Mouse (Mus musculus): ENCODE results near the gene Tmem199. TPM values are rescaled to one million over a fixed set of nuclear protein-coding genes. Genes with fewer than 3 reads are reported as not detected.
A peak's percentile ranks its signal among the peaks of the same experiment; 100 is the strongest.
"Not testable (repeated sequence)": the region's sequence is repeated elsewhere in the genome, so short reads cannot be mapped to it uniquely, and the experiment has no call there.

Tmem199 gene
- polyA plus RNA-seq, 1 experiment from 2014 or later = 41.5 TPM

GRCm38 (mm10) chr11:78544449-78545111, 32.6 kb upstream of the Tmem199 start:
- no peak overlapping the region for H3K27ac ChIP-seq (replicated peaks)
- no peak for ATAC-seq (ENCODE audit: insufficient number of reproducible peaks, low FRiP score, low TSS enrichment, low read depth)
- no peaks in the 10 kb centered on the region for H3K27me3 ChIP-seq
- no peak overlapping the region for H3K4me3 ChIP-seq (replicated peaks)
- no peaks in the 10 kb centered on the region for H3K9me3 ChIP-seq (replicated peaks)
- no peak overlapping the region for H3K4me2 ChIP-seq (replicated peaks)
- peaks cover 14% of the 10 kb centered on the region for H3K4me1 ChIP-seq
- peaks cover 45% of the 10 kb centered on the region for H3K36me3 ChIP-seq
- whole genome bisulfite sequencing = 91% methylated on average over 7 of the region's 7 CpGs
- no peak overlapping the region for H3K9ac ChIP-seq

DNA sequence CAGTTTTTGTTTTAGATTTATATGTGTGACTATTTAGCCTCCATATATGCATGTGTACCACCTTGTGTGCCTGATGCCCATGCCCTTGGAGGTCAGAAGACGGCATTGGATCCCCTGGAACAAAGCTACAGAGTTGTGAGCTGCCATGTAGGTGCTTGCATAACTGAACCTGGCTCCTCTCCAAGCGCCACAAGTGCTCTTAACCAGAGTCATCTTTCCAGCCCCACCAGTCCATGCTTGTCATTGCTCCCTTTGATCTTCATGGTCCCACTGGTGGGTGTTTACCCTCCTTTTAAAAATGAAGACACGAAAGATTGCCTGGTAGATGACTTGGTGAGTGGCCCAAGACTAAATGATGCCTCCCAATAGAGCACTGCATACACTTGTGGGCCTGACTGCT, 28.4 kb upstream of the Tmem199 start:
- no peaks in the 10 kb centered on the region for H3K9me3 ChIP-seq (replicated peaks)
- no peak overlapping the region for H3K9ac ChIP-seq
- H3K36me3 ChIP-seq = peaks cover 52% of the 10 kb centered on the region
- 64% methylated on average over 3 of the region's 3 CpGs for WGBS
- peak overlapping the region; percentile 67; the same call in 1 of the 2 replicates for H3K27ac ChIP-seq (replicated peaks)
- H3K4me1 ChIP-seq = peaks cover 19% of the 10 kb centered on the region
- H3K27me3 ChIP-seq = no peaks in the 10 kb centered on the region
- ATAC-seq (ENCODE audit: insufficient number of reproducible peaks, low FRiP score, low TSS enrichment, low read depth) = no peak
- H3K4me2 ChIP-seq (replicated peaks) = no peak overlapping the region
- H3K4me3 ChIP-seq (replicated peaks) = no peak overlapping the region

DNA sequence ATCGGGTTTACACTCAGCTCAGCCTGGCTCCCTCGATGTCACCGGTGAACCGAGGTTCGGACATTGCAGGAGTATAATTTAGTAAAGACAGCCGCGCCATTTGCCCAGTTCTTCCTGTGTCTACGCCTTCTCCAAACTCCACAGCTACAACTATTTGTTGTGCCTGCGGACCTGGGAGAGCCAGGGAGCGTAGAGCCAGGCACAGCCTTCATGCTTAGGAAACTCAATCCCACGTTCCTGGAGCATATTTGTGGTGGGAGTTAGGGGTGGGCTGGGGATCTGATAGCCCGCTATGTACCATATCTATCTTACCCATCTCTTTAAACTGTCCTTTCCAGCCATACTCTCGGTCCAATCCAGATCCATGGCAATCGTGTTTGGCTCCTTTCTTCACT, 24.7 kb upstream of the Tmem199 start:
- Histone ChIP-seq H3K9ac (peak overlapping the region; percentile 81), H3K4me3 (replicated peaks) (peak overlapping the region; percentile 94), H3K9me3 (replicated peaks) (no peaks in the 10 kb centered on the region), H3K4me2 (replicated peaks) (peak overlapping the region; percentile 82), H3K4me1 (peaks cover 31% of the 10 kb centered on the region), H3K27me3 (no peaks in the 10 kb centered on the region), H3K36me3 (peaks cover 30% of the 10 kb centered on the region), H3K27ac (replicated peaks) (peak overlapping the region; percentile 96)
- no peak for ATAC-seq (ENCODE audit: insufficient number of reproducible peaks, low FRiP score, low TSS enrichment, low read depth)
- WGBS = 1% methylated on average over 14 of the region's 14 CpGs

DNA sequence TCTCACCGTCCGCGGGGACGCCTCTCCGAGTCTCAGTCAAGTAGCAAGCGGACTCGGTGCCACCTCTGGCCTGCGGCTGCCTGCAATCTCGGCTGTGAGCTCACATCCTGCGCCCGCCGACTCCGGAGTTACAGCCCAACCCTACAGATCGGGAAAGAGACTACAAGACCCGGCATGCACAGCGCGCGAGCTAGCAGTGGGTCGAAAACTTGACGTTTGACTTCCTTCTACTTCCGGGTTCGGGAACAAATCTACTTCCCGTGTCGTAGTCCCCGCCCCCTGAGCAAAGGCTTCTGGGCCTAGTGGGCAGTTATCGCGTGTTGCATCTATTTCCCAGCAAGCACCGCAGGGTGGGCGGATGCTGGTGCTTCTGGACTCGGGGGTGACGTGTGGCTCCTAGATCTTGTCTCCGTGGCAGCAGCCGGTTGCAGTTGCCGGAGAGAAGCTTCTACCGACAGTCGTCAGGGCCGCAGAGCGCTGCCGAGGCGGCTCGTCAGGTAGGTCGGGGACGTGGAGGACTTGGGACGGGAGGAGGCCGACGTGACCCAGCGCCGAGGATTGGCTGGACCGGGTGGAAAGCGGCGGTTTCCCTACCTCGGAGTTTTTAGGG, 24.2 kb upstream of the Tmem199 start, which contains the start of the genes Tnfaip1 and Ift20:
Tnfaip1 (minus strand) TSS at position 253 of the 610 bp plus-strand sequence.
Ift20 (plus strand) TSS at position 282 of the 610 bp plus-strand sequence.
- no peaks in the 10 kb centered on the region for H3K27me3 ChIP-seq
- H3K4me2 ChIP-seq (replicated peaks) = peak within 1 kb of the TSS; percentile 82
- H3K4me3 ChIP-seq (replicated peaks) = peak within 1 kb of the TSS; percentile 94
- no peaks in the 10 kb centered on the region for H3K9me3 ChIP-seq (replicated peaks)
- peaks cover 31% of the 10 kb centered on the region for H3K4me1 ChIP-seq
- peak within 1 kb of the TSS; percentile 98 for H3K27ac ChIP-seq (replicated peaks)
- H3K36me3 ChIP-seq = peaks cover 27% of the 10 kb centered on the region
- ATAC-seq (ENCODE audit: insufficient number of reproducible peaks, low FRiP score, low TSS enrichment, low read depth) = peak; percentile 98
- under 1% methylated on average over 52 of the region's 52 CpGs for WGBS
- peak within 1 kb of the TSS; percentile 85 for H3K9ac ChIP-seq

GRCm38 (mm10) chr11:78535376-78536079, 23.6 kb upstream of the Tmem199 start:
- H3K27me3 ChIP-seq = no peaks in the 10 kb centered on the region
- H3K9ac ChIP-seq = peak overlapping the region; percentile 85
- no peaks in the 10 kb centered on the region for H3K9me3 ChIP-seq (replicated peaks)
- H3K27ac ChIP-seq (replicated peaks) = peak overlapping the region; percentile 98
- H3K4me3 ChIP-seq (replicated peaks) = peak overlapping the region; percentile 94
- WGBS = under 1% methylated on average over 23 of the region's 23 CpGs
- peak; percentile 49 for ATAC-seq (ENCODE audit: insufficient number of reproducible peaks, low FRiP score, low TSS enrichment, low read depth)
- H3K4me1 ChIP-seq = peaks cover 31% of the 10 kb centered on the region
- H3K36me3 ChIP-seq = peaks cover 20% of the 10 kb centered on the region
- peak overlapping the region; percentile 82 for H3K4me2 ChIP-seq (replicated peaks)

GRCm38 (mm10) chr11:78534516-78534915, 22.5 kb upstream of the Tmem199 start:
- H3K4me3 ChIP-seq (replicated peaks) = peak overlapping the region; percentile 94
- peak overlapping the region; percentile 82 for H3K4me2 ChIP-seq (replicated peaks)
- WGBS = 79% methylated on average over 4 of the region's 4 CpGs

DNA sequence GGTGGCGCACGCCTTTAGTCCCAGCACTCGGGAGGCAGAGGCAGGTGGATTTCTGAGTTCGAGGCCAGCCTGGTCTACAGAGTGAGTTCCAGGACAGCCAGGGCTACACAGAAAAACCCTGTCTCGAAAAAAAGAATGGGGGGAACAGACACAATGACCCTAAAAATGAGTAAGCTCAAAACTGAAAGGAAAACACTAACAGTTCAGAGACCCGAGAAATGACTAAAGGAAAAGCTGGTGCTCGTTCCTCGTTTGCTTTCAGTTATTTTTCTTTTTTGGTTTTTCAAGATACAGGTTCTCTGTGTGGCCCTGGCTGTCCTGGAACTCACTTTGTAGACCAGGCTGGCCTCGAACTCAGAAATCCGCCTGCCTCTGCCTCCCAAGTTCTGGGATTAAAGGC, 19.5 kb upstream of the Tmem199 start:
- not testable (repeated sequence) for H3K4me2 ChIP-seq (replicated peaks); ATAC-seq (ENCODE audit: insufficient number of reproducible peaks, low FRiP score, low TSS enrichment, low read depth); H3K9me3 ChIP-seq (replicated peaks); H3K9ac ChIP-seq; H3K27ac ChIP-seq (replicated peaks); H3K27me3 ChIP-seq; H3K4me3 ChIP-seq (replicated peaks)
- WGBS = 94% methylated on average over 10 of the region's 10 CpGs
- Histone ChIP-seq H3K4me1 (peaks cover 13% of the 10 kb centered on the region), H3K36me3 (peaks cover 38% of the 10 kb centered on the region)

More at GRCm38 (mm10) chr11:78534516-78534915, 22.5 kb upstream of the Tmem199 start:
- H3K27me3 ChIP-seq = no peaks in the 10 kb centered on the region
- H3K4me1 ChIP-seq = peaks cover 31% of the 10 kb centered on the region
- no peaks in the 10 kb centered on the region for H3K9me3 ChIP-seq (replicated peaks)
- H3K27ac ChIP-seq (replicated peaks) = no peak overlapping the region
- no peak for ATAC-seq (ENCODE audit: insufficient number of reproducible peaks, low FRiP score, low TSS enrichment, low read depth)
- H3K36me3 ChIP-seq = peaks cover 19% of the 10 kb centered on the region
- H3K9ac ChIP-seq = no peak overlapping the region

GRCm38 (mm10) chr11:78531046-78531445, 19.1 kb upstream of the Tmem199 start:
- no peaks in the 10 kb centered on the region for H3K27me3 ChIP-seq
- 64% methylated on average over 6 of the region's 6 CpGs for WGBS
- H3K36me3 ChIP-seq = peaks cover 42% of the 10 kb centered on the region
- H3K9me3 ChIP-seq (replicated peaks) = no peaks in the 10 kb centered on the region
- no peak for ATAC-seq (ENCODE audit: insufficient number of reproducible peaks, low FRiP score, low TSS enrichment, low read depth)
- no peak overlapping the region for H3K9ac ChIP-seq
- 0 out of 2 replicates have a peak overlapping the region, but pooled peaks have one; percentile 7 for H3K27ac ChIP-seq (replicated peaks)
- no peak overlapping the region for H3K4me2 ChIP-seq (replicated peaks)
- H3K4me3 ChIP-seq (replicated peaks) = no peak overlapping the region
- H3K4me1 ChIP-seq = peaks cover 13% of the 10 kb centered on the region

GRCm38 (mm10) chr11:78530001-78530400, 18.0 kb upstream of the Tmem199 start:
- Histone ChIP-seq H3K4me1 (peaks cover 8% of the 10 kb centered on the region), H3K4me2 (replicated peaks) (no peak overlapping the region), H3K36me3 (peaks cover 53% of the 10 kb centered on the region), H3K4me3 (replicated peaks) (no peak overlapping the region), H3K9me3 (replicated peaks) (no peaks in the 10 kb centered on the region), H3K27ac (replicated peaks) (no peak overlapping the region), H3K27me3 (no peaks in the 10 kb centered on the region), H3K9ac (no peak overlapping the region)
- WGBS = 87% methylated on average over 12 of the region's 12 CpGs
- ATAC-seq (ENCODE audit: insufficient number of reproducible peaks, low FRiP score, low TSS enrichment, low read depth) = no peak

GRCm38 (mm10) chr11:78528714-78529113, 16.7 kb upstream of the Tmem199 start:
- Histone ChIP-seq H3K9me3 (replicated peaks) (no peaks in the 10 kb centered on the region), H3K27me3 (no peaks in the 10 kb centered on the region), H3K36me3 (peaks cover 66% of the 10 kb centered on the region), H3K9ac (no peak overlapping the region), H3K4me3 (replicated peaks) (no peak overlapping the region), H3K27ac (replicated peaks) (no peak overlapping the region), H3K4me1 (no peaks in the 10 kb centered on the region), H3K4me2 (replicated peaks) (no peak overlapping the region)
- WGBS = 80% methylated on average over 9 of the region's 9 CpGs
- ATAC-seq (ENCODE audit: insufficient number of reproducible peaks, low FRiP score, low TSS enrichment, low read depth) = no peak

- 67% methylated on average over 2 of the region's 2 CpGs for WGBS
- no peaks in the 10 kb centered on the region for H3K27me3 ChIP-seq
- H3K4me1 ChIP-seq = no peaks in the 10 kb centered on the region
- no peak overlapping the region for H3K27ac ChIP-seq (replicated peaks)
- no peak for ATAC-seq (ENCODE audit: insufficient number of reproducible peaks, low FRiP score, low TSS enrichment, low read depth)
- no peak overlapping the region for H3K9ac ChIP-seq
- no peaks in the 10 kb centered on the region for H3K9me3 ChIP-seq (replicated peaks)
- no peak overlapping the region for H3K4me3 ChIP-seq (replicated peaks)
- no peak overlapping the region for H3K4me2 ChIP-seq (replicated peaks)
- H3K36me3 ChIP-seq = peaks cover 97% of the 10 kb centered on the region
Measured at GRCm38 (mm10) chr11:78524838-78525237, 12.9 kb upstream of the Tmem199 start.

Data from embryonic facial prominence, embryonic 15.5 days (tissue).